Mouse (Mus musculus) midbrain, embryonic 13.5 days (tissue): Measurements from ENCODE around the gene Zbtb49. TPM values are rescaled to one million over a fixed set of nuclear protein-coding genes. Genes with fewer than 3 reads are reported as not detected.

Experiments
- ATAC-seq: fragments of 200-750 bp; cut with Nextera tagmentation; 2 replicates; pipeline ENCODE4 v1.8.0; 2017; ENCODE audit warnings: mild to moderate bottlenecking, moderate TSS enrichment, moderate library complexity
- H3K27ac ChIP-seq: fragments of 300-500 bp; sonication (generic); 2 replicates; pipeline ENCODE4 v1.5.1; 2015; ENCODE audit warnings: inconsistent platforms, mild to moderate bottlenecking, moderate library complexity
- H3K27me3 ChIP-seq: fragments of 300-500 bp; sonication (generic); 2 replicates; pipeline ENCODE4 v1.6.1; 2015; ENCODE audit warnings: mild to moderate bottlenecking, inconsistent platforms
- H3K36me3 ChIP-seq: fragments of 300-500 bp; sonication (generic); 2 replicates; pipeline ENCODE4 v1.6.1; 2015; ENCODE audit warnings: mild to moderate bottlenecking, inconsistent platforms
- H3K4me1 ChIP-seq: fragments of 300-500 bp; sonication (generic); replicated peaks from 2 replicates; pipeline ENCODE4 v1.6.1; 2015; ENCODE audit warnings: inconsistent platforms
- H3K4me2 ChIP-seq: fragments of 300-500 bp; sonication (generic); replicated peaks from 2 replicates; pipeline ENCODE4 v1.6.1; 2015; ENCODE audit warnings: moderate library complexity, mild to moderate bottlenecking, inconsistent platforms
- H3K4me3 ChIP-seq: fragments of 300-500 bp; sonication (generic); replicated peaks from 2 replicates; pipeline ENCODE4 v1.5.1; 2015; ENCODE audit warnings: mild to moderate bottlenecking, inconsistent platforms
- H3K9ac ChIP-seq: fragments of 300-500 bp; sonication (generic); replicated peaks from 2 replicates; pipeline ENCODE4 v1.6.1; 2015; ENCODE audit warnings: mild to moderate bottlenecking, inconsistent platforms
- H3K9me3 ChIP-seq: fragments of 300-500 bp; sonication (generic); 2 replicates; pipeline ENCODE4 v1.6.1; 2016; ENCODE audit warnings: mild to moderate bottlenecking, inconsistent platforms
- WGBS: fragments of 180-500 bp; shearing (Covaris S2); methylation state at CpG from one replicate; pipeline ENCODE4 v1.1.7; 2015; 5-methylcytosine and 5-hydroxymethylcytosine counted together
- polyA plus RNA-seq: library from polyadenylated mRNA; unstranded; fragments of >200 nt; fragmentation: Nextera tagmentation; extraction: Ambion mirVana; gene quantifications from 2 replicates; pipeline ENCODE4 v1.2.1, GENCODE M21; 2015

Zbtb49 gene
- 26.2 and 26.4 TPM in 2 replicates for polyA plus RNA-seq

DNA sequence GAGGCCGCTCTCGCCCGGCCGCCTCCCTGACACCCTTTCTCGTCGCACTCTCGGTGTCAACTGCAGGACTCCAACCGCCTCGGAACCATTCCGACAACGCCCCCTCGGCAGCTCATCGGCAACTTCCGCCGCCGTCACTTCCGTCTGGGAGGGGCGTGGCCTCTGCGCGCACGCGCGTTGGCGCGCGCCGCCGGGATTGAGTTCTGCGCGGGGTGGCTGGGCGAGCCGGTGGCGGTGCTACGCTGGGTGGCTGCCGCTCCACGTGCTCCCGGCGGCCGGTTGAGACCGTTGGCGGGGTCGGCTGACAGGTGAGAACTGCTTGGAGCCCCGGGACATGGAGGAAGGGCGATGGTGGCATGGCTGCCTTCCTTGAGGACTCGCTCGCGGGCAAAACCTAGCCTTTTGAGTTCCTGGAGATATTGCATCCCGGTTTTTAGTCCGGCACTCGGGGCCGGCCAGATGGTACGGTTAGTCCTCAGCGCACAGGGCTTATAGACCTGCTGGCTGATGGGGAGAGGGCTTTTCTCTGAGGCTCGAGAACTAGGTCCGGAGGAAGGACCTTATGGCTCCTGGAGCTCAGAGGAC, at the start of gene Zbtb49, which contains the start of gene Lyar:
Gene Zbtb49 (minus strand): TSS at position 130 of the 585 bp plus-strand sequence.
Gene Lyar (plus strand): TSS at position 143 of the 585 bp plus-strand sequence.
- WGBS = under 1% methylated on average over 55 of the region's 55 CpGs
- no peaks in the 10 kb centered on the region for H3K9me3 ChIP-seq
- H3K9ac ChIP-seq = peak within 1 kb of the TSS; percentile 93
- peak; percentile 93 for ATAC-seq
- peak within 1 kb of the TSS; percentile 81 for H3K27ac ChIP-seq
- peak within 1 kb of the TSS; percentile 93 for H3K4me2 ChIP-seq
- peaks cover 27% of the 10 kb centered on the region for H3K36me3 ChIP-seq
- H3K27me3 ChIP-seq = no peaks in the 10 kb centered on the region
- H3K4me1 ChIP-seq = peaks cover 30% of the 10 kb centered on the region
- peak within 1 kb of the TSS; percentile 98 for H3K4me3 ChIP-seq

DNA sequence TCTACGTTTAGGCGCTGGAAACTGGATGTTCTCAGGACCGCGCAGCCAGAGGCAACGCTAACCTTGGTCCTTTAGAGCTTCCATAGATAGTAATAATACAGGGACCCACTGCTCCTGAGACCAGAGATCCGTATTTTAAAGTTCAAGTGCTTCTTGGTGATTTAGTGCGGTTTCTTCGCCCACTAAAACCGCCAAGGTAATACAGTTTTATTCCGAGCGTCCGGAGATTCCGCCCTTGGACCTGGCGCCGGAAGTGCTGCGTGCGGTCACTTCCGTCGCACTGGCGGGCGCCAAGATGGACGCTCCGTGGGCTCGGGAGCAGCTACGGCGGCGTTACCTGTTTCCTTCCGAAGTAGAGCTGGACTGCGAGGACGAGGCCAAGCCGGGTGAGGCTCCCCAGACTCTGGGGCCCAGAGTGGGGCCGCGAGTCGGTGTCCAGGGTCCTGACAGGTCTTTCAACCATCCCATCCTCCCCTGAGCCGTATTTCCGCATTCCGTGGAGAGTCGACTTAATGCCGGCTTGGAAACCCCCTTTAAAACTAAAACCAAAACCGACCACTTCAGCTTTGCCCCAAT, 39.9 kb upstream of the Zbtb49 start, which contains the start of gene Tmem128:
Gene Tmem128 (plus strand): TSS at position 79 of the 576 bp plus-strand sequence.
- Histone ChIP-seq H3K4me3 (peak within 1 kb of the TSS; percentile 88), H3K27ac (peak within 1 kb of the TSS; percentile 86), H3K4me1 (peaks cover 11% of the 10 kb centered on the region), H3K27me3 (peaks cover 6% of the 10 kb centered on the region; the same call in 1 of the 2 replicates), H3K36me3 (peaks cover 29% of the 10 kb centered on the region), H3K9me3 (no peaks in the 10 kb centered on the region), H3K4me2 (peak within 1 kb of the TSS; percentile 86), H3K9ac (peak within 1 kb of the TSS; percentile 79)
- under 1% methylated on average over 40 of the region's 40 CpGs for WGBS
- peak; percentile 87 for ATAC-seq

DNA sequence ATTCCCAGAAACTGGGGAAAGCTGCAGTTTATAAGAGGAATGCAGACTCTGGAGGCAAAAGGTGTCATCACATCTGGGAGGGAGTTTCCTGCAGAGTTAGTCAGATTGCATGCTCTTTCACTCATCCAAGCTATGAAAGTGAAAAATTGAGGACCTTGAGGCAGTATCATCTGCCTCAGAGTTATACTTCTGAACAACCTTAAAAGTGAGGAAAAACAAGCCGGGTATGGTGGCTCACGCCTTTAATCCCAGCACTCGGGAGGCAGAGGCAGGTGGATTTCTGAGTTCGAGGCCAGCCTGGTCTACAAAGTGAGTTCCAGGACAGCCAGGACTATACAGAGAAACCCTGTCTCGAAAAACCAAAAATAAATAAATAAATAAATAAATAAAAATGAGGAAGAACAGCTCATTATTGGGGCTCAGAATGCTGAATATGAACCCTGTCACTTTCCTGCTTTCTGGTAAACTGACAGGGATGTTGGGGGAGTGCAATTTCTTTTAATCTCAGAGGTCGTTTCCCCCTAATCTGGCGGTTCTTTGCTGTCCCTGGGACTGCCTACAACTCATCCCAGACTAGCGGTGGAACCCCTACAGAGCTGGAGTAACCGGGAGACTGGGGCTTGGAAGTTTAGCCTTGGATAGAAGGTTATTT, 39.3 kb upstream of the Zbtb49 start:
- Histone ChIP-seq H3K4me3 (peak overlapping the region; percentile 88), H3K9ac (peak overlapping the region; percentile 79), H3K27me3 (peaks cover 6% of the 10 kb centered on the region; the same call in 1 of the 2 replicates), H3K36me3 (peaks cover 23% of the 10 kb centered on the region), H3K4me2 (peak overlapping the region; percentile 86), H3K27ac (peak overlapping the region; percentile 86), H3K4me1 (peaks cover 11% of the 10 kb centered on the region), H3K9me3 (no peaks in the 10 kb centered on the region)
- WGBS = 40% methylated on average over 9 of the region's 9 CpGs
- ATAC-seq = no peak

DNA sequence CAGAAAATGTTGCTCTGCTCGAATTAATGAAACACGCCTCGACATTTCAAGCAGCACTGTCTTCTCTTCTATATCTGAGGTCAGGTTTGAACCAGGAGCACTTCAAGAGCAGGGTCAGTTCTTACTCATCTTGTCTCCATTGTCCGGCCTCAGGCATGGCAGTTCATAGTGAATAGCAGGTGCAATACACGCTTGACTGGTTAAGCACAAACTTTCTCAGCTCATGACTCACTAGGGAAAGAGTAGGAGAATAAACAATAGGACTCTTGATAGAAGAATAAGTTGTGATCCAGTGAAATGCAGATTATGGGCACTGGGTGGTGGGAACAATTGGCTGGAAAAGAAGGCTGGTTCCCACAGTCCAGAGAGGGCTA, 38.5 kb upstream of the Zbtb49 start:
- no peak overlapping the region for H3K9ac ChIP-seq
- ATAC-seq = no peak
- 86% methylated on average over 5 of the region's 5 CpGs for WGBS
- H3K4me3 ChIP-seq = no peak overlapping the region
- H3K4me1 ChIP-seq = peaks cover 11% of the 10 kb centered on the region
- H3K27ac ChIP-seq = no peak overlapping the region
- peaks cover 15% of the 10 kb centered on the region for H3K36me3 ChIP-seq
- H3K9me3 ChIP-seq = no peaks in the 10 kb centered on the region
- H3K4me2 ChIP-seq = no peak overlapping the region
- peaks cover 6% of the 10 kb centered on the region; the same call in 1 of the 2 replicates for H3K27me3 ChIP-seq

DNA sequence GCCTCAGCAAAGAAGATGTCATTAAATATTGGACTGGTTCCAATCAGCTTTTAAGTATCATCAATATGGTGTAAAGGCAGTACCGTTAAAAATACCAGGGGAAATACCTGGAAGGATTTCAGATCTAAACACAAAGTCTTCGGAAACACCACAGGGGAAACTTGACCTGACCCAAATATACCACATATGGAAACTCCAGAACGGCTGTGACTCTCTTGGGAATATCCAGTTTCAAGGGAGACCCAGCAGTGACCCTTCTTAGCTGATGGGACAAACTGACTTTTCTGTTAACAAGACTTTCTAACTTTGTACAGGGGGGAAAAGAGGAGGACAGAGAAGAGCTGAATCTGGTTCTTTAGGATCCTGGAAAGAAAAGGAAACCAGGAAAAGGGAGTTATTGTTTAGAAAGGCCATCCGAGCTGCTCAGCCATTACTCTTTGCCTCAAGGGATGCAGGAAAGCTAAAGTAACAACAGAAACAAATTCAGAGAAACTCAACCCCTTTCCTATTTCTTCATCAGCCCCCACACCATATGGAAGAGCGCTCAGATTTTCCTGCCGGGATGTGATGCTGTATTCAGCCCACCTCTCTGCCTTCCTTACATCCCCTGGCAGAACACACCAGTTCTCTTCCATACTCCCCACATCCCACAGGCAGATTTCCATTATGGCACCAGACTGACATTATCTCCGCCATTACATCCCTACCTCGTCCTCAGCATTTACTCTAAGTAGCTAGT, 37.9 kb upstream of the Zbtb49 start:
- Histone ChIP-seq H3K9me3 (no peaks in the 10 kb centered on the region), H3K4me1 (peaks cover 11% of the 10 kb centered on the region), H3K36me3 (peaks cover 10% of the 10 kb centered on the region), H3K27ac (no peak overlapping the region), H3K27me3 (peaks cover 6% of the 10 kb centered on the region; the same call in 1 of the 2 replicates), H3K4me2 (no peak overlapping the region), H3K9ac (no peak overlapping the region), H3K4me3 (no peak overlapping the region)
- ATAC-seq = no peak
- WGBS = 90% methylated on average over 8 of the region's 8 CpGs

DNA sequence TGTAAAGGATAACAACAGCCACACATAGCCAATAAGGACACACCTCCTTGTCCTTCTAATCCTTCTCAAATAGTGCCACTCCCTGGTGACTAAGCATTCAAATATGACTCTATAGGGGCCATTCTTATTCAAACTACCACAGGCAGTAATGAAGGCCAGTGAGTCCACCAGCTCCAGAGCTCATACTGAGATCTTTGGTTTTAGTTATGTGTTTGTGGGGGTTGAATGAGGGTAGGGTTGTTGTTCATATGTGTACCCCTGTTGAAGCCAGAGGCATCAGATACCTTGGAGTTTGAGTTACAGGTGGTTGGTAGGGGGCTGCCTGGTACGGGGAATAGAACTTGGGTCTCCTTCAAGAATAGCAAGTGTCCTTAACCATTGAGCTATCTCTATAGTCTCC, 36.3 kb upstream of the Zbtb49 start:
- 86% methylated on average over 1 of the region's 1 CpGs for WGBS

DNA sequence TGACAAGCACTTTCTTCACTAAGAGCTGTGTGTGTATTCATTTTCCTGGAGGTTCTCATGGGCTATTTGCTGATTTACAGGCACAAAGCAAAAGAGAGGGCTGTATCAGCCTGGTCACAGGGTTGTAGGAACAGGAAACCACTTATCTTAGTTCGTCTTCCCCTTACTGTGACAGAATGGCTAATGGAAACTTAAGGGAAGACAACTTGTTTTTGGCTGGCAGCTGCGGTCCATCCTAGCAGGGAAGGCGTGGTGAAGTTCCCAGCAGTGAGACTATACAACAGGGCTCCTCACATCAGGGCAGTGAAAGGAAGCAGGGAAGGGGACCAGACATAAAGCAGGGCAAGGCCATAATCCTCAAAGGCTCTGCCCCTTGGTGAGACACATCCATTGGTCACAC, 35.4 kb upstream of the Zbtb49 start:
- WGBS = 85% methylated on average over 3 of the region's 3 CpGs
- Histone ChIP-seq H3K4me2 (no peak overlapping the region), H3K27ac (no peak overlapping the region), H3K4me1 (peaks cover 3% of the 10 kb centered on the region), H3K36me3 (no peaks in the 10 kb centered on the region), H3K27me3 (peaks cover 6% of the 10 kb centered on the region; the same call in 1 of the 2 replicates), H3K4me3 (no peak overlapping the region), H3K9me3 (no peaks in the 10 kb centered on the region), H3K9ac (no peak overlapping the region)
- no peak for ATAC-seq

More for the DNA sequence above, 36.3 kb upstream of the Zbtb49 start:
- Histone ChIP-seq H3K27me3 (peaks cover 6% of the 10 kb centered on the region; the same call in 1 of the 2 replicates), H3K9me3 (no peaks in the 10 kb centered on the region), H3K9ac (no peak overlapping the region), H3K4me2 (no peak overlapping the region), H3K4me3 (no peak overlapping the region), H3K27ac (no peak overlapping the region), H3K4me1 (peaks cover 11% of the 10 kb centered on the region), H3K36me3 (no peaks in the 10 kb centered on the region)
- no peak for ATAC-seq

DNA sequence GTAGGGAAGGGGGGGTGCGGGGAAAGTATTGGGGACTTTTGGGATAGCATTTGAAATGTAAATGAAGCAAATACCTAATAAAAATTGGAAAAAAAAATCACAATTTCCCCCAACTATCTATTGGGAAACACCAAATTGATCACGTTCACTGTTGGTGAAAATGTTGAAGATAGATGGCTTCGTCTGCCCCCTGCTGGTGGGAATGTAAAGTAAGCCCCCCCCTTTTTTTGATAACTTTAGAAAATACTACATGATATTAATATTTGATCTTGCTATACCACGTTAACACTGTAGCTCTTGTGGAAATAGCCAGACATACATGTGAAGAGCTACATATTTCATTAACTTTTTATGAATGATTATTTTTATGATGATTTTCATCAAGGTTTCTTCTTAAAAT, 34.9 kb upstream of the Zbtb49 start:
- Histone ChIP-seq H3K27me3 (peaks cover 6% of the 10 kb centered on the region; the same call in 1 of the 2 replicates), H3K4me2 (no peak overlapping the region), H3K4me3 (no peak overlapping the region), H3K27ac (no peak overlapping the region), H3K9ac (no peak overlapping the region), H3K4me1 (0 out of 2 replicates have a peak, but pooled peaks cover 2% of the 10 kb centered on the region), H3K36me3 (no peaks in the 10 kb centered on the region), H3K9me3 (no peaks in the 10 kb centered on the region)
- WGBS = 42% methylated on average over 4 of the region's 4 CpGs
- no peak for ATAC-seq

DNA sequence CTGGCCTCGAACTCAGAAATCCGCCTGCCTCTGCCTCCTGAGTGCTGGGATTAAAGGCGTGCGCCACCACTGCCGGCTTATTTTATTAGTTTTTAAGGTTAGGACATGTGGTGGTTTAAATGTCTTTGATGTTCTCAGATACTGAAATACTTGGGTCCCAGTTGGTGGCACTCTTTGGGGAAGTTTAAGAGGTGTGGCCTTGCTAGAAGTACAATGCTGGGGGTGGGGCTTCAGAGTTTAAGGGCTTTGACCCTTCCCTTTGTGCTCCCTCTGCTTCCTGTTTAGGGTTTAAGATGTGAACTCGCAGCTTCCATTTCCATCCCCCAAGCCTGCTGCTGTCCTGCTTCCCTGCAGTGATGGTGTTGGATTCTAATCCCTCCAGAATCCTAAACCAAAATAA, 21.7 kb upstream of the Zbtb49 start:
- Histone ChIP-seq H3K4me1 (peaks cover 7% of the 10 kb centered on the region), H3K4me3 (no peak overlapping the region), H3K4me2 (no peak overlapping the region), H3K27me3 (peaks cover 23% of the 10 kb centered on the region), H3K9me3 (no peaks in the 10 kb centered on the region), H3K36me3 (no peaks in the 10 kb centered on the region), H3K27ac (no peak overlapping the region), H3K9ac (no peak overlapping the region)
- no peak for ATAC-seq
- 83% methylated on average over 6 of the region's 6 CpGs for WGBS

DNA sequence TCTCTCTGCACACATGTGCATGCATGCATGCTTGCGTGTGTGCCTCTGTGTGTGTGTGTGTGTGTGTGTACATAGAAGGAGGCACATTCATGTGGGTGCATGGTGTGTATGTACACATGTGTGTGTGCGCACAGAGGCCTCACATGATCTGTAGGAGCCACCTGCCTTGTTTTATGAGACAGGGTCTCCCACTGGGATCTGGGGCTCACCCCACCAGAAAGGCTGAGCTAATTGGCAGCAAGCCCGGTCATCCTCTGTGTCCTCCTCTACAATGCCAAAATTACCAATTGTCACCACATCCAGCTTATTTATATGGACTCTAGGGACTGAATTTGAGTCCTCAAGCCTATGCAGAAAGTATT, 21.2 kb upstream of the Zbtb49 start:
- WGBS = 66% methylated on average over 3 of the region's 3 CpGs
- H3K4me2 ChIP-seq = no peak overlapping the region
- no peak overlapping the region for H3K9ac ChIP-seq
- H3K4me1 ChIP-seq = peaks cover 7% of the 10 kb centered on the region
- no peaks in the 10 kb centered on the region for H3K36me3 ChIP-seq
- no peaks in the 10 kb centered on the region for H3K9me3 ChIP-seq
- H3K27ac ChIP-seq = no peak overlapping the region
- peak; percentile 63 for ATAC-seq
- peaks cover 23% of the 10 kb centered on the region for H3K27me3 ChIP-seq
- no peak overlapping the region for H3K4me3 ChIP-seq

DNA sequence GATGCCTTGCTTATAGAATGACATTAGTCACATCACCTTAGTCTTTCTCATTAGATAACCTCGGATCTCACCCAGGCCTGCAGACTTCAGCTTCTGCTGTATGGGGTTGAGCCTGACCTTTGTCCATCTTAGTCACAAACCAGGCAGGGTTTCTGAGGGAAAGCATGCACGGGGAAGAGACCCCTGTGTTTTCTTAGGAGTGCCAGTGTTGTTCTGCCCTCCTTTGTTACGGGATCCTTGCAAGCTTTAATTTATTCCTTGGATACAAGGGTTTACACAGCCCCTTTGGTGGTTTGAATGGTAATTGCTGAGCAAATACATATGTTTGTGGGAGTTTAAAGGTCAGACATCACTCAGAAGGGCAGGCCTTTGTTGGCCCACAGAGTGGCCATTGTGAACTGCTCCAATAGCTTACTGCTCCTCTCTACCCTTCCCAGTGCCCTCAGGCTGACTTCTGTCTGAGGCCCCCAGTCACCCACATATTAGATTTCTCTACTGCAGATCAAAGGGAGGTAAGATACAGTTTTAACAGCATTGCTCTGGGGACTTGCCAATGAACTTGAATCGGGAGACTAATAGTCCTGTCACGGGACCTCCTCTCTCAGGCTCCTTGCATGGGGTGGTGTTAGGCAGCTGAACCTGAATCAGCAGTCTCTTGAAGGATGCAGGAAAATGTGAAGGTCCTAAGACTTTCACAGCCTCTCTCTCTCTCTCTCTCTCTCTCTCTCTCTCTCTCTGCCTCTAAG, 20.6 kb upstream of the Zbtb49 start:
- Histone ChIP-seq H3K9ac (no peak overlapping the region), H3K9me3 (no peaks in the 10 kb centered on the region), H3K4me1 (peaks cover 7% of the 10 kb centered on the region), H3K36me3 (no peaks in the 10 kb centered on the region), H3K4me3 (no peak overlapping the region), H3K27ac (no peak overlapping the region), H3K27me3 (peaks cover 21% of the 10 kb centered on the region), H3K4me2 (no peak overlapping the region)
- WGBS = 35% methylated on average over 5 of the region's 5 CpGs
- peak; percentile 79 for ATAC-seq
